In the genomic region with DNA sequence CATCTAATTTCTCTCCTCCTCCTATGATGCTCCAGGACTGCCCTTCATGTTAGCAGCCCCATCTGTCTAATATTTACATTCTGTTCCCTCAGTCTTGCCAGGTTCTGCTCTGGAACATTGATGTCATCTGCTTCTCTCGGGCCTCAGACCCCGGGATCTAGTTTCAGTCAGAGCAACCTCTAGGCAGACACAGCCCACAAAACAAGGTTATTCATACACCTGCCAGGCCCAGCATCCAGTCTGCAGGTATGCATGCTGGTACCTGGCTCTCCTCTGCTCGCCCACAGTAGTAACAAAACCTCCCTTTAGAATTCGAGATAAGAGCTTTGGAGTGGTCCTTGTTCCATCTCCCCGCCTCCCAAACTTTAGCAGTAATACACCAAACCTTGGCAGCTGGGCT, we compare ENCODE assay signal across 24 mouse cellular contexts. TPM values are rescaled to one million over a fixed set of nuclear protein-coding genes. Genes with fewer than 3 reads are reported as not detected.
DNase-seq lines count a peak whose midpoint lies in the region; ATAC-seq and TF ChIP-seq lines count a peak whose summit lies in the region.
"Had no signal": no experiment of that assay in that cellular context is flagged by ENCODE, and none has a peak within 500 bp of the region (broad histone marks: within the 10 kb centered on the region; RNA-seq: fewer than 3 reads in every experiment).

No protein-coding gene starts in this region.

- no peaks in the 10 kb centered on the region for H3K27me3 ChIP-seq in lung, embryonic 14.5 days (ENCODE audit: insufficient read depth, low read length)
- H3K27me3 ChIP-seq: forebrain, embryonic 13.5 days; intestine, embryonic 15.5 days; limb, embryonic 12.5 days had no signal

- H3K27ac ChIP-seq in lung, embryonic 14.5 days (ENCODE audit: low read depth), result no peak overlapping the region
- H3K27ac ChIP-seq: forebrain, embryonic 13.5 days; heart, embryonic 10.5 days; intestine, embryonic 15.5 days; limb, embryonic 12.5 days had no signal

- no peaks in the 10 kb centered on the region for H3K4me1 ChIP-seq in lung, embryonic 14.5 days (ENCODE audit: insufficient read depth)
- H3K4me1 ChIP-seq: forebrain, embryonic 13.5 days; heart, embryonic 10.5 days; intestine, embryonic 15.5 days had no signal

- TF ChIP-seq CTCF in lung, embryonic 14.5 days (IDR thresholded peaks at IDR 0.05; ENCODE audit: low read depth), result no peak

- ATAC-seq in lung, embryonic 14.5 days (ENCODE audit: insufficient read depth), result peak; percentile 64
- no peak for ATAC-seq in CD4-positive, CD25-positive, alpha-beta regulatory T cell, adult 4 months
- ATAC-seq: activated CD4-positive, CD25-positive, alpha-beta regulatory T cell, adult 4 months; forebrain, embryonic 13.5 days; hindbrain, embryonic 16.5 days; intestine, embryonic 15.5 days had no signal

- H3K4me2 ChIP-seq in lung, embryonic 14.5 days, result no peak overlapping the region
- H3K4me2 ChIP-seq: forebrain, embryonic 13.5 days; intestine, embryonic 15.5 days; limb, embryonic 12.5 days; liver, embryonic 11.5 days had no signal

- H3K4me3 ChIP-seq in lung, embryonic 14.5 days (ENCODE audit: low read depth, low read length), result no peak overlapping the region
- H3K4me3 ChIP-seq: forebrain, embryonic 13.5 days; heart, embryonic 10.5 days; intestine, embryonic 15.5 days; limb, embryonic 12.5 days had no signal

- H3K9ac ChIP-seq in lung, embryonic 14.5 days, result no peak overlapping the region
- H3K9ac ChIP-seq: forebrain, embryonic 13.5 days; intestine, embryonic 15.5 days; limb, embryonic 12.5 days had no signal

- WGBS in lung, embryonic 14.5 days, result 55% methylated on average over 5 of the region's 5 CpGs

- H3K36me3 ChIP-seq in lung, embryonic 14.5 days (ENCODE audit: insufficient read depth), result no peaks in the 10 kb centered on the region
- H3K36me3 ChIP-seq: heart, embryonic 10.5 days; intestine, embryonic 15.5 days had no signal

- peak; percentile 54 for DNase-seq in lung, embryonic 14.5 days
- DNase-seq in lung, postnatal 10 days, result no peak
- peak; percentile 58 to 62 for DNase-seq in cerebellum, adult 18-20 months
- peak; percentile 39 for DNase-seq in cerebellum, adult 8-10 months
- peak; percentile 13 for DNase-seq in lung, postnatal 25 days (ENCODE audit: low spot score)
- no peak for DNase-seq in adrenal gland, adult (ENCODE audit: inconsistent age in 2 of 2, low spot score in 1 of 2)
- DNase-seq: adrenal gland, postnatal 10 days; kidney, adult 8-10 months; kidney, postnatal 10 days; midbrain, embryonic 14.5 days; right cerebral cortex, postnatal 25 days; thymus, postnatal 25 days had no signal

- 0 out of 2 replicates have a peak, but pooled peaks cover 5% of the 10 kb centered on the region for H3K9me3 ChIP-seq in lung, embryonic 14.5 days (ENCODE audit: low read depth, low read length)
- H3K9me3 ChIP-seq: forebrain, embryonic 13.5 days; heart, embryonic 10.5 days; intestine, embryonic 15.5 days had no signal

RNA-seq across cellular contexts. Expression of gene Mas1, which starts 37.6 kb away (rescaled TPM):
- 0.67 and 0.97 TPM in 2 replicates for polyA plus RNA-seq in lung, embryonic 14.5 days (2014; fragmentation: Nextera tagmentation; extraction: Ambion mirVana)
- polyA plus RNA-seq in CD4-positive, CD25-positive, alpha-beta regulatory T cell, adult 4 months (2017; shearing (Covaris generic)), result under 1 TPM in 1 of 2 experiments, not detected in 1; 0.62 TPM
- polyA plus RNA-seq: C2C12; forebrain, embryonic 13.5 days; spleen, adult 2 months had no signal

RNA-seq across cellular contexts. Expression of gene Mrgprh, which starts 45.5 kb away (rescaled TPM):
- 0.09 TPM in 1 of 2 replicates, not detected in the other for polyA plus RNA-seq in lung, embryonic 14.5 days (2014; fragmentation: Nextera tagmentation; extraction: Ambion mirVana)
- not detected for polyA plus RNA-seq in CD4-positive, CD25-positive, alpha-beta regulatory T cell, adult 4 months (2017; shearing (Covaris generic))
- polyA plus RNA-seq: activated CD4-positive, CD25-positive, alpha-beta regulatory T cell, adult 4 months; C2C12; forebrain, embryonic 13.5 days; heart, embryonic 10.5 days; heart, embryonic 16.5 days; hindbrain, embryonic 16.5 days; intestine, embryonic 15.5 days; liver, embryonic 11.5 days; midbrain, embryonic 14.5 days; neural tube, embryonic 11.5 days; spleen, adult 2 months had no signal

Comparison
In these comparisons a context has a peak if more than half of its experiments do, and no peak if none do; other contexts are left out.
1. DNase-seq: peak in lung, embryonic 14.5 days (single experiment), cerebellum, adult 18-20 months (2 of 2), cerebellum, adult 8-10 months (single experiment) and lung, postnatal 25 days (single experiment); none in lung, postnatal 10 days (single experiment) and adrenal gland, adult (0 of 2).